Mouse (Mus musculus) c-Kit-positive CD71-negative TER-119-negative erythroid progenitor cells, embryonic 14.5 days (primary cell): ENCODE results near the gene Kif23.

Experiments
- DNase-seq: peaks from one replicate; pipeline ENCODE4 v3.0.0-alpha.2; 2013; ENCODE audit warnings: low read depth

The Kif23 gene

GRCm38 (mm10) chr9:61945973-61946611 is 482 bp downstream of the Kif23 start:
- no peak for DNase-seq

- no peak for DNase-seq
Measured at GRCm38 (mm10) chr9:61941054-61941453, 5.5 kb downstream of the Kif23 start.

GRCm38 (mm10) chr9:61933333-61933732 is 13.2 kb downstream of the Kif23 start:
- no peak for DNase-seq

- DNase-seq: no peak
Measured at GRCm38 (mm10) chr9:61932009-61932408, 14.6 kb downstream of the Kif23 start.

- no peak for DNase-seq
Measured at GRCm38 (mm10) chr9:61925086-61925660, 21.4 kb downstream of the Kif23 start.

GRCm38 (mm10) chr9:61920331-61920730 is 26.2 kb downstream of the Kif23 start:
- no peak for DNase-seq

- DNase-seq: no peak
Measured at GRCm38 (mm10) chr9:61919464-61919863, 27.1 kb downstream of the Kif23 start.

- DNase-seq: no peak
Measured at GRCm38 (mm10) chr9:61917436-61917835, 29.1 kb downstream of the Kif23 start.

GRCm38 (mm10) chr9:61916986-61917385 is 29.6 kb downstream of the Kif23 start:
- no peak for DNase-seq

- no peak for DNase-seq
Measured at GRCm38 (mm10) chr9:61915393-61916005, 31.1 kb downstream of the Kif23 start.

- DNase-seq: no peak
Measured at GRCm38 (mm10) chr9:61914917-61915300, 31.7 kb downstream of the Kif23 start.

- DNase-seq: peak; percentile 96
Measured at GRCm38 (mm10) chr9:61914203-61914916, 32.2 kb downstream of the Kif23 start, which contains the start of gene Rplp1. Gene Rplp1 (minus strand): TSS chr9:61914542.

GRCm38 (mm10) chr9:61911300-61912128 is 35.1 kb downstream of the Kif23 start:
- no peak for DNase-seq

- no peak for DNase-seq
Measured at GRCm38 (mm10) chr9:61910526-61911256, 35.9 kb downstream of the Kif23 start.

GRCm38 (mm10) chr9:61909633-61910032 is 36.9 kb downstream of the Kif23 start:
- no peak for DNase-seq

GRCm38 (mm10) chr9:61908832-61909407 is 37.7 kb downstream of the Kif23 start:
- no peak for DNase-seq

- DNase-seq: no peak
Measured at GRCm38 (mm10) chr9:61908341-61908740, 38.2 kb downstream of the Kif23 start.

GRCm38 (mm10) chr9:61907621-61908295 is 38.8 kb downstream of the Kif23 start:
- DNase-seq: no peak

GRCm38 (mm10) chr9:61906912-61907311 is 39.7 kb downstream of the Kif23 start:
- DNase-seq: no peak

- DNase-seq: no peak
Measured at GRCm38 (mm10) chr9:61905576-61905975, 41.0 kb downstream of the Kif23 start.
